Mouse (Mus musculus): Measurements from ENCODE around the gene Cit. TPM values are rescaled to one million over a fixed set of nuclear protein-coding genes. Genes with fewer than 3 reads are reported as not detected.
"Not testable (repeated sequence)": the region's sequence is repeated elsewhere in the genome, so short reads cannot be mapped to it uniquely, and the experiment has no call there.

The Cit gene
- total RNA-seq (2015; ENCODE audit: low replicate concordance): 56.9 and 61.2 TPM in 2 replicates
- 170 and 204 TPM in 2 replicates for total RNA-seq (2017; ENCODE audit: low replicate concordance)

DNA sequence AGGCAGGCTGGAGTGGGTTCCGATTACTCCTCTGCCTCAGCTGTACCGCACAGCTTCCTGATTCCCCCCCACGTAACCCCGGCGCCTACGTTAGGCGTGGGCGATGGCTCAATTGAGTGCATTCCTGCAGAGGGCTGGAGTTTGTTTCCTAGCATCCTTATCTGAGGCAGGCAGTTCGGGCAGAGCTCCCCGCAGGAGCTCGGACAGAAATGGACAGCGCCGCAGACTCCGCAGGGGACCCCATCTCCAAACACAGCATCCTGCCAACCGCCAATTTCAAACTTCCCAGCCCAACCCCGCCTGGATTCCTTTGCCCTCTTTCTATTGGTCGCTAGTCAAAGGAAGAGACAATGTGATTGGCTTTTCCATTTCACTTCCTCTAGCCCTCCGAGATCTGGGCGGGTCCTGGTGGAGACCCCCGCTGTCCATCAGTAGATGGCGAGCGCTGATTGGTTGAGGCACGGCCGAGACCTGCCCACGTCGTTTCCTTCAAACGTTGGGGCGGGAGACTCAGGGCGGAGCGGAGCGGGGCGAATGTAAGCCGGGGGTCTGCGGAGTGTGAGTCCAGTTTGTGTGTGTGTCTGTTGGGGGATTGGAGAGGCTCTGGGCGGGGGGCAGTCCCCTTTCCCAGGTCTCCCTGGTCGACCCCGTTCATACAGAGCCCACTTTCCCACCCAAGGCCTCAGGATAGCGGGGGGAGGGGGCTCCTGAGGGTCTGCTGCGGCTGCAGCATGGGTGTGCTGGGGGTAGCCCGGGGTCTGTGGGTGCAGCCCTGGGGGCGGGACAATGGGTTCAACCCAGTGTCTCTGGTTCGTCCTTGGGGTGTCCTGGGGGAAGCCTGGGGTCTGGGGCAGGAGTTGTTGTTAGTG lies at the start of gene Cit:
Gene Cit, plus strand, starts transcription at position 513 of the 869 bp plus-strand sequence.
- peak; percentile 96 for ATAC-seq (replicated peaks; ENCODE audit: low FRiP score, poor library complexity, severe bottlenecking)

DNA sequence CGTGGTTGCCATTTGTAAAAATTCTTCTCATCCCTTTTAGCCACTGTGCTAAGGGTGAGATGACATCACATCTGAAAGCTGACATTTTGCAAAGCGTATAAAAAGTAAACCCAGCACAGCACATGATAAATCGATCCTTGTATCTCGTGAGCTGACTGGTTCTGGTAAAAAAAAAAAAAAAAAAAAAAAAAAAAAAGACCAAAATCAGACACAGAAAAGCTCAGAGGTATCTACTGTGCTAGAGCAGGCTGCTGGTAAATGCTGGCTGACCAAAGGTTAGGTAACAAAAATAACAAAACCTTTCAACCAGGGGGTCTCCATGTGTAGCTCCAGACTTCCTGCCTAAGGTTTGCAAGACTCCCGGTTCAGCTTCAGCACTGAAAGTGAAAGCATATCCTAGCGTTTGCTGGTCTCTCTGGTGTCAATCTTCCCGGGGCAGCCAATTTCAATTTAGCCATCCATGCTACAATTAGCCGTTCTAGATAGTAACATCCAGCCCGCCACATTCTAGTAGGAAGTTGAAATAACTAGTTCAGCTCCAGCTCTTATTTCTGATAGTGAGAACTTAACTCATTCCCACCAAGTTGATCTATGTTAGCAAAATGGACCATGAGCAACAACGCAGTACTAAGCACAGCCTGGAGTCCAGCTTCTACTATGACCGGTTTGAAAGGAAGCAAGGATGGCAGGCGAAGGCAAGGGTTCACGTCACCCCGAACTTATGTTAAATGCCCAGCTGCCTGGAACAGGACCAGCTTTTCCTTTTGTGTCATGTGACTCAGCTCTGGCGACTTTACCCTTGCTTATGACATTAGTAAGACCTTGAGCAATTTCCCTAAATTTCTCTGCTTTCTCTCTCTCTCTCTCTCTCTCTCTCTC lies 45.8 kb upstream of the Cit start:
- ATAC-seq (replicated peaks; ENCODE audit: low FRiP score, poor library complexity, severe bottlenecking): no peak

DNA sequence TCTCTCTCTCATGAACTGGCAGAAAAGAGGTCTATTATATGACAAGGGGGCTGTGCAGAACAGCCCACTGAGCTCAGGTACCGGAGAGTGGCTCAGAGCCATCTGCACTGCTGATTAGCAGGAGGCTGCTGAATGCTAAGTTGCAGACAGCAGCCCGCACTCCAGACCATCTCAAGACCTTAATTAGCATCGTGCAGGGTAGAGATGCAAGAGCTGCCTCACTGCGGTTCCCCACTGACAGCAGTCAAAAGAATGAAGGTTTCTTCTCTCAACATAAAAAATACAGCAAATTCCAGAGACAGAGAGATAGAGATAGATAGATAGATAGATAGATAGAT lies 45.2 kb upstream of the Cit start:
- ATAC-seq (replicated peaks; ENCODE audit: low FRiP score, poor library complexity, severe bottlenecking): no peak

DNA sequence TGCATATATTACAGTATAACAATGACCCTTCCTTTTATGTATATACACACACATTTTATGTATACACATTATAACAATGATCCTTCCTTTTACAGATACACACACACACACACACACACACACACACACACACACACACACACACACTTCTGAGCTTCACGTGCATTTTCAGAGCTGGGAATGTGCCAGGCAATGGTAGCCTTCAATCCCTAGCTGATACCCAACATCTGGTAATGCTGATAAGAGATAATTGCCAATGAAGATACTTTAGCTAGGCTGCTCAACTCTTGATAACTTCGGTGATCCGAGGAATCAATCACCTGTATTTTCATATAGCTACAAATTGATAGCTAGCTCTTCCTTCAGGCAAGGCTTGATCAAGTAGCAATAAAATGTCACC lies 32.8 kb upstream of the Cit start:
- no peak for ATAC-seq (replicated peaks; ENCODE audit: low FRiP score, poor library complexity, severe bottlenecking)

DNA sequence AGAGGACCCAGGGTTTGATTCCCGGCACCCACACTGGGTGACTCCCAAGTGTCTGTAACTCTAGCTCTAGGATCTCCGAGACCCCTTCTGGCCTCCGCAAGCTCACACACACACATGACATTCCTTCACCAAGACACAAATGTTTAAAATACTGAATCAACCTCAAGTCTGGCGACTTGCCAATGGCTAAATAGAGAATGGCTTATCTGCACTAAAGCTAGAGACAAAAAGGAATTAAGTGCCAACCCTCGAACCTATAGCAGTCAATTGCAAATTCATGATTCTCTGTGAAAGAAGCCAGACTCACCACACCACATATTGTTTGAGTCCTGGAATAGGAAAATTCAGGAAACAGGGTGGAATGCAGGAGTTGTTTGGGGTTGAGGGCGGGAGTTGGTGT lies 28.1 kb upstream of the Cit start:
- no peak for ATAC-seq (replicated peaks; ENCODE audit: low FRiP score, poor library complexity, severe bottlenecking)

- ATAC-seq (replicated peaks; ENCODE audit: low FRiP score, poor library complexity, severe bottlenecking): not testable (repeated sequence)
These were observed 27.4 kb upstream of the Cit start for GRCm38 (mm10) chr5:115817655-115818054.

- no peak for ATAC-seq (replicated peaks; ENCODE audit: low FRiP score, poor library complexity, severe bottlenecking)
These were observed 25.1 kb upstream of the Cit start for GRCm38 (mm10) chr5:115819966-115820365.

GRCm38 (mm10) chr5:115821200-115821599 lies 23.9 kb upstream of the Cit start:
- no peak for ATAC-seq (replicated peaks; ENCODE audit: low FRiP score, poor library complexity, severe bottlenecking)

GRCm38 (mm10) chr5:115821910-115822309 lies 23.2 kb upstream of the Cit start:
- no peak for ATAC-seq (replicated peaks; ENCODE audit: low FRiP score, poor library complexity, severe bottlenecking)

DNA sequence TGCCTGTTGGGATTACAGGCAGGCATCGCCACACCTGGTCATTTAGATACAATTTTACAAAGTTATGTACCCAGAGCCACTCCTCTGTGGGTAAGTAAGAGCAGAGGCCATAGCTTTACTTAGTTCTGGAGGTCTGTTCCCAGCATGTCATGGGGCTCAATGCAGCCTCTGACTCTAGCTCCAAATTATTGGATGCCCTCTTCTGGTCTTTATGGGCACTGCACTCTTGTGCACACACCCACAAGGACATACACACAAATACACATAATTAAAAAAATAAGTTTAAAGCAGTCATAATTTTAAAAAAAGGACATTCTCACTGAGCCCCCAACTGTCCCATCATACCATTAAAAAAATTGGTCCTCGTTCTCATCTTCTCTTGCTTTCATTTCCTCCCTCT lies 12.3 kb upstream of the Cit start:
- no peak for ATAC-seq (replicated peaks; ENCODE audit: low FRiP score, poor library complexity, severe bottlenecking)

DNA sequence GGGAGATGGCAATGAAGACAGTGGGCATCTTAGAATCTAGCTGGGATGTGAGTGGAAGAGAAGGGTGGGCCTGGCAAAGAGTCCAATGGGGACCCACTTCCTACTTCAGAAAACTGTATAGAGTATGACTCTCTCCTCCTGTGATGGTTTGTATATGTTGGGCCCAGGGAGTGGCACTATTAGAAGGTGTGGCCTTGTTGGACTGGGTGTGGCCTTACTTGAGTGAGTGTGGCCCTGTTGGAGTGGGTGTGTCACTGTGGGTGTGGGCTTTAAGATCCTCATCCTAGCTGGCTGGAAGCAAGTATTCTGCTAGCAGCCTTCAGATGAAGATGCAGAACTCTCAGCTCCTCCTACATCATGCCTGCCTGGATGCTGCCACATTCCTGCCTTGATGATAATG lies 11.3 kb upstream of the Cit start:
- ATAC-seq (replicated peaks; ENCODE audit: low FRiP score, poor library complexity, severe bottlenecking): peak; percentile 60; the same call in 1 of the 2 replicates

DNA sequence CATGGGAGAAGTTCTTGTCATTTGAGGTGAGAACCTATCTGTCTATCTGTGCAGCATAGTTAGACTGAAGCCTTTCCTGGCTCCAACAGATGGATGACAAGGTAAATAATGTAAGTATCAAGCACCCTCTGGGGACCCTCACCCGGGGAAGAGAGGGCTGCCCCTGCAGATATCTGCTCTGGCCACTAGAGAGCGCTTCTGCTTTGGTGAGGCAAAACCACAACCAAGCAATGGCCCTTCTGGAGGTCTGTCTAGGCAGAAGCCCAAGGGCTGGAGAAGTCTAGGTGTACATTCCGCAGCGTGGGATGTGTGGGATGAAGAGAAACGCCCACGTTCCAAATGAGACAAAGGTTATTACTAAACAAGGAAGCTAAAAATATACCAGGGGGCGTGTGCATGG lies 9.8 kb upstream of the Cit start:
- 0 out of 2 replicates have a peak, but pooled peaks have one; percentile 30 for ATAC-seq (replicated peaks; ENCODE audit: low FRiP score, poor library complexity, severe bottlenecking)

- ATAC-seq (replicated peaks; ENCODE audit: low FRiP score, poor library complexity, severe bottlenecking): no peak
These were observed 7.0 kb upstream of the Cit start for GRCm38 (mm10) chr5:115838059-115838458.

- ATAC-seq (replicated peaks; ENCODE audit: low FRiP score, poor library complexity, severe bottlenecking): no peak
These were observed 4.6 kb upstream of the Cit start for GRCm38 (mm10) chr5:115840453-115840852.

DNA sequence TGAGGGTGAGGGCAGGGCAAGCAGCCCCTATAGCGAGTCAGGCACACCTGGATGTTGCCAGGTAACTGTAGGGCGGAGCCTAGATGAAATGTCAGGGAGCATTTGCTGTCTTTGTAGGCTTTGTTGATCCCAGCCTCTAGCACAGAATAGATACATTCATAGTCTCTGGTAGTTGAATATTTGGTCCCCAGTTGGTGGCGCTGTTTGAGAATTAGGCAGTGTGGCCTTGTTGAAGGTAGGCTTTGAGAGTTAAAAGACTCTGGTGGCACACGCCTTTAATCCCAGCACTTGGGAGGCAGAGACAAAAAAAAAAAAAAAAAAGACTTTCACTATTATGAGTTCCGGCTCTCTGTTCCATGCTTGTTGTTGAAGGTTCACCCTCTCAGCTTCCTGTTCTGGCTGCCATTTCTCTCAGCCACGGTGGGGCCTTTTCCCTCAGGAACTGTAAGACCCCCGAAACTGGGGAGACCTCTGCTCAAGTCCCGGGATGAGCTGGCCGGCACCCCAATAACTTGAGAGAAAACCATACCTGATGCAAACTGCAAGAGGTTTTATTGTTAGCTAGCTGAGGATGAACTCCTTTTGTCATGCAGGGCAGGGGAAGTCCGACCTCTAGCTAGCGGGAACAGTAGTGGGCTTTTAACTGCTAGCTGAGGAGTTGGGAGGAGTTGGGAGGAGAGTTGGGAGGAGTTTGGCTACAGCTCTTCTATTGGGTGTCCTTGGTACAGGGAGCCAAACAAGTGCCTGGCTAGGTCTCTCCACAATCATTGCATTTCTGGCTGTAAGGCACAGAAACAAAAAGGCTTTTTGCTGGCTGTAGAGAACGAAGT lies 3.9 kb upstream of the Cit start:
- no peak for ATAC-seq (replicated peaks; ENCODE audit: low FRiP score, poor library complexity, severe bottlenecking)

- peak; percentile 39 for ATAC-seq (replicated peaks; ENCODE audit: low FRiP score, poor library complexity, severe bottlenecking)
These were observed 711 bp upstream of the Cit start for GRCm38 (mm10) chr5:115844368-115844765.

- peak; percentile 11; the same call in 1 of the 2 replicates for ATAC-seq (replicated peaks; ENCODE audit: low FRiP score, poor library complexity, severe bottlenecking)
These were observed 627 bp downstream of the Cit start for GRCm38 (mm10) chr5:115845635-115846174.

GRCm38 (mm10) chr5:115847166-115847565 lies 2.1 kb downstream of the Cit start:
- ATAC-seq (replicated peaks; ENCODE audit: low FRiP score, poor library complexity, severe bottlenecking): no peak

DNA sequence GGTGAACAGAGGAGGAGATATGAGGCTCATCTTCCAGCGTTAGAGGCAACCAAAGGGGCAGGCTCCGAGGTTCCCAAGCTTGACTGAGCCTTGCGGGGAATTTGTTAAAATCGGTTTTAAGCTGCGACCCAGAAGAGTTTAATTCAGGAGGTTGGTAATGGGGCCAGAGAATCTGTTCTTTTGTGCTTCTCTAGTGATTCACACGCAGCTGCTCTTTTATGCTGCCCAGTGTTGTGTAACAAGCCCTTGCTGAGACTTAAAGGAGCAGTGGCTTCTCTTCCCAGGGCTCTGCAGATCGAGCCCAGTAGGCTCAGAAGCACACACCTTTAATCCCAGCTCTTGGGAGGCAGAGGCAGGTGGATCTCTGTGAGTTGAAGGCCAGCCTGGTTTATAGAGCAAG lies 3.4 kb downstream of the Cit start:
- no peak for ATAC-seq (replicated peaks; ENCODE audit: low FRiP score, poor library complexity, severe bottlenecking)

Measured in erythroblast, adult 5-6 weeks (primary cell).